Mouse (Mus musculus): ENCODE measurements at regions not wholly inside any gene's neighbourhood (a gene's known extent, or its start where the extent isn't known, plus 50 kb on each side); places are given as distances from the start of the nearest gene placed in this dataset.

DNA sequence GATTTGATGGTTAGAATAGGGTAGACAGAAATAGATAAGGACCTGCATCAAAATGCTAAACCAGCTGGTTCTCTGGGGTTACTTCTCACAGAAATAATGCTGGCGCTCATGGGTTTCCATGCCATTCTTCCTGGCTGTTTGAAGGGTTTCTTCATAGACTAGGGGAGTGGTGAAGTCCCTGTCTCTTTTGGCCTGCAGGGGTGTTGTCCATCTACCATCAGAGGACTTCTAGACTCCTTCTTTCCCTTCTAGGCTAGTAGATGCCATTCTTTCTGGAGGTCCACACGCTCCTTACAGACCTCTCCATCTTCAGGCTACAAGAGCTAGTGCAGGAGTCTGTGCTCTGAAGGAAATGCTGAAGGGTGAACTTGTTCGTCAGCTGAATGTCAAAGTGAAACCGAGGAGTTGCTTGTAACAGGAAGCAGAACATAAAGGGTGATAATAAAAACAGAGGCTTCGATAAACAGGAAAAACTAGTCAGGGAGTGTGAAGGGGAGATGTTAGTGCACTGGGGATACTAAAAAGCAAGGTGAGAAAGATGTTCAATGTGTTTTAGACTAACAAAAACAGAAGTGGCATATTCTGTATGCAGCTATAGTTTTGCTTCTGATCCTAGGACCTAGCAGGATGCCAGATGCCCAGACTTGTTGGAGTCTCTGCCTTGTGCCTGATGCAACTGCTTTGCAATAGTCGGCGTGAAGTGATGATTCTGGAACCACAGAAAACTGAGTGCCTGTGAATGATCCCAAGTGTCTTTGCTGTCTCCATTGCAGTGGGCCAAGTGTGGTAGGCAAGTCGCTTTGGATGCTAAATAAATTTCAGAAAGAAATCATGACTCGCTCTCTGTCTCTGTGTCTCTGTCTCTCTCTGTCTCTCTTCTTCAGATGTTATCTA lies 335.1 kb downstream of the Rnd3 start:
- TF ChIP-seq CTCF (IDR thresholded peaks at IDR 0.05; ENCODE audit: low read depth) (no peak), EP300 (optimal IDR thresholded peaks at IDR 0.05) (no peak)
